Mouse (Mus musculus) thymus, adult 2 months (tissue): ENCODE results near the gene Irs2. TPM values are rescaled to one million over a fixed set of nuclear protein-coding genes. Genes with fewer than 3 reads are reported as not detected.

Source experiments
- DNase-seq: peaks from one replicate; pipeline ENCODE4 v3.0.0; 2021
- H3K27ac ChIP-seq: fragments of 200-500 bp; 2 replicates; pipeline ENCODE4 v1.5.1; 2012; ENCODE audit warnings: low read length, control low read depth; ENCODE audit not compliant: control insufficient read depth, insufficient read depth
- H3K27me3 ChIP-seq: fragments of 200-500 bp; 2 replicates; pipeline ENCODE4 v1.6.1; 2012; ENCODE audit warnings: mild to moderate bottlenecking, low read length, moderate library complexity, mixed read lengths; ENCODE audit not compliant: control insufficient read depth, insufficient read depth
- H3K36me3 ChIP-seq: fragments of 200-500 bp; 2 replicates; pipeline ENCODE4 v1.6.1; 2012; ENCODE audit warnings: mild to moderate bottlenecking, low read length, moderate library complexity; ENCODE audit not compliant: control insufficient read depth, insufficient read depth
- H3K4me1 ChIP-seq: fragments of 200-500 bp; replicated peaks from 2 replicates; pipeline ENCODE4 v1.6.1; 2012; ENCODE audit warnings: low read length; ENCODE audit not compliant: control insufficient read depth, insufficient read depth
- H3K4me3 ChIP-seq: fragments of 200-500 bp; 2 replicates; pipeline ENCODE4 v1.5.1; 2012; ENCODE audit warnings: mild to moderate bottlenecking, low read length, control low read depth, moderate library complexity; ENCODE audit not compliant: control insufficient read depth, insufficient read depth
- CTCF ChIP-seq: fragments of 200-500 bp; IDR thresholded peaks from 2 replicates; pipeline ENCODE4 v1.5.1; 2012; ENCODE audit warnings: mild to moderate bottlenecking, control low read depth, low read length, moderate library complexity, borderline replicate concordance; ENCODE audit not compliant: control insufficient read depth, poor library complexity, insufficient read depth; ENCODE audit errors: extremely low read depth
- POLR2A ChIP-seq: fragments of 200-500 bp; IDR thresholded peaks from 2 replicates; pipeline ENCODE4 v1.6.1; 2012; ENCODE audit warnings: mild to moderate bottlenecking, low read length, control low read depth, moderate library complexity; ENCODE audit not compliant: control insufficient read depth, poor library complexity, insufficient read depth; ENCODE audit errors: extremely low read depth
- WGBS: fragments of 180-500 bp; shearing (Covaris S2); methylation state at CpG from one replicate; pipeline ENCODE4 v1.1.7; 2018; 5-methylcytosine and 5-hydroxymethylcytosine counted together
- polyA plus RNA-seq: library from polyadenylated mRNA; depleted of rRNA; stranded (reverse); fragments of >200 nt; gene quantifications from 2 replicates; pipeline ENCODE4 v1.2.3, GENCODE M21; 2012

Gene Irs2
- polyA plus RNA-seq, 1 experiment: 17.1 TPM

DNA sequence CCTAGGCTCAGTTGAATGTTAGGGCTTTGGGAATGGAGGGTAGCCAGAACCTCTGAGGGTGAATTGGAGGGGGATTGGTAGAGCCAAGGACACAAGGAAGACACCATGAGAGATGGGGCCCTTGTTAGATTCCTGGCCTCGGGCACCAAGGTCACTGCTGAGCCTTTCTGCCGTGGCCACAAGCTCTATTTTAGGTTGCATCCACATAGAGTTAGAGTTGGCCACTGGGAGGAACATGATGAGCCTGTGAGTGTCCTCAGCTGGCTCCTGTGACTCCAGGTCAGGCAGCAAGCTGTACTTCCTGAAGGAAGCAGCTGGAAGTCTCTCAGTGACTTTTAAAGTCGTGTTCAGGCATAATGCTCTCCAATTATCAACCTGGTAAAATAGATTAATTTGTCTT lies 16.6 kb upstream of the Irs2 start:
- WGBS: 60% methylated on average over 3 of the region's 3 CpGs
- TF ChIP-seq CTCF (no peak), POLR2A (no peak)
- no peak overlapping the region for H3K27ac ChIP-seq
- no peak overlapping the region for H3K4me3 ChIP-seq
- no peaks in the 10 kb centered on the region for H3K36me3 ChIP-seq
- no peaks in the 10 kb centered on the region for H3K27me3 ChIP-seq
- DNase-seq: no peak
- H3K4me1 ChIP-seq: no peaks in the 10 kb centered on the region

DNA sequence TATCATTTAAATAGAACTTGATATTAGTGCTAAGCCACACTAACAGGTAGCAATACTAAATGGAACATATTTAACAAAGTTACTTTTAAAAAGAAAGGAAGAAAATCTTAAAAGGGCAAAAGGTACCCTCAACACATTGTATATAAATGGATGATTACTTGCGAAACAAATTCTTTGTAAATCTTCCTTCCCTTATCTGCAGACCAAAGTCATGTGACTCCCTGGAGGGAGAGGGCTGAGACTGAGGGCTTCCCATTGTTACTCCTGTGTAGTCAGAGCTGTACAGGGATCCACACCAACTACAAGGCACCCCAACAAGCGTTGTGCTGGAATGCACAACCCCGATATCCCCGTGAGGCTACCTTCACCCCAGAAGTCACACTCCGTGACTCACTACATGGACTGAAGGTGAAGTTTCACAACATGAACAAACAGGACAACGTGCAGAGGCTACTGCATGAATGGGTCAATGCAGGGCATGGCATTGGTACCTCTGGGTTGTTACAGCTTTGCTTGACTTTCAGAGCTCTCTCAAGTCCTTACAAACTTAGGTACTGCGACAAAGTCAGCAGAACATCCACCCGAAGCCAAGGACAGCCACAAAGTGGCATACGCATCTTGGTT lies 12.8 kb upstream of the Irs2 start:
- Histone ChIP-seq H3K4me3 (no peak overlapping the region), H3K27ac (no peak overlapping the region), H3K27me3 (no peaks in the 10 kb centered on the region), H3K36me3 (no peaks in the 10 kb centered on the region), H3K4me1 (no peaks in the 10 kb centered on the region)
- no peak for DNase-seq
- 96% methylated on average over 9 of the region's 9 CpGs for WGBS
- no peak for TF ChIP-seq CTCF
- TF ChIP-seq POLR2A: no peak

DNA sequence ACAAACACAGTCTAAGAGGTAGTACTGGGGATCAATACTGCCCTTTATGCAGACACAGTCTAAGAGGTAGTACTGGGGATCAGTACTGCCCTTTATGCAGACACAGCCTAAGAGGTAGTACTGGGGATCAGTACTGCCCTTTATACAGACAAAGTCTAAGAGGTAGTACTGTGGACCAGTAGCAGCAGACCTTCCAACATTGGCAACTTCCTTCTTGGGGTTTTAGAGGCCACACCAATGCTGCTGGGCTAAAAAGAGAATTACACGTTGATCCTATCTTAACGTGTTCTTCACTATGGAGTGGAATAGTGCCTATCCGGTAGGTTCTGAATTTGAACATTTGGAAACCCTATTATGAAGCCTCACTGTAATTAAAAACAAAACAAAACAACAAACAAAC lies 7.4 kb upstream of the Irs2 start:
- Histone ChIP-seq H3K27me3 (no peaks in the 10 kb centered on the region), H3K27ac (no peak overlapping the region), H3K4me3 (no peak overlapping the region), H3K4me1 (no peaks in the 10 kb centered on the region), H3K36me3 (no peaks in the 10 kb centered on the region)
- 50% methylated on average over 3 of the region's 3 CpGs for WGBS
- no peak for TF ChIP-seq POLR2A
- no peak for TF ChIP-seq CTCF
- no peak for DNase-seq

DNA sequence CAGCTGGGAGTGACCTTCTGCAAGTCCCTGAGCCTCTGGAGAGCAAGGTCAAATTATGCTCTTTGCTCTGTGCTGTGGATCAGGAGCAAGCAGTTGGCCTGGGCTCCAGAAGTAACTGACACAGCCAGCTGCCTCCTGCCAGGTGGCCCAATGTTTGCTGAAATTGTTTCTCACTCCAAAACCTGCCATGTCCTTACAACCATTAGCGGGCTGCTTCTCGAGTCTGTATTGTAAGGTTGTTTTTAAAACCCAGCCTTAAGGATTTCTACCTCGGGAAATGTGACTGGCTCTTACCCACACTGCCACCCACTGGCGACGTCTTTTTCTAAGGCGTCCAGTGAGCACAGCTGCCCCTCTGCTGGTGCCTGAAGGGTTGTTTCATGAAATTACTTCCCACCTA lies 5.0 kb upstream of the Irs2 start:
- under 1% methylated on average over 6 of the region's 6 CpGs for WGBS
- Histone ChIP-seq H3K27ac (no peak overlapping the region), H3K4me1 (peaks cover 2% of the 10 kb centered on the region), H3K4me3 (no peak overlapping the region), H3K36me3 (no peaks in the 10 kb centered on the region), H3K27me3 (no peaks in the 10 kb centered on the region)
- TF ChIP-seq CTCF (peak; percentile 40; the same call in 1 of the 2 replicates), POLR2A (no peak)
- DNase-seq: peak; percentile 76

DNA sequence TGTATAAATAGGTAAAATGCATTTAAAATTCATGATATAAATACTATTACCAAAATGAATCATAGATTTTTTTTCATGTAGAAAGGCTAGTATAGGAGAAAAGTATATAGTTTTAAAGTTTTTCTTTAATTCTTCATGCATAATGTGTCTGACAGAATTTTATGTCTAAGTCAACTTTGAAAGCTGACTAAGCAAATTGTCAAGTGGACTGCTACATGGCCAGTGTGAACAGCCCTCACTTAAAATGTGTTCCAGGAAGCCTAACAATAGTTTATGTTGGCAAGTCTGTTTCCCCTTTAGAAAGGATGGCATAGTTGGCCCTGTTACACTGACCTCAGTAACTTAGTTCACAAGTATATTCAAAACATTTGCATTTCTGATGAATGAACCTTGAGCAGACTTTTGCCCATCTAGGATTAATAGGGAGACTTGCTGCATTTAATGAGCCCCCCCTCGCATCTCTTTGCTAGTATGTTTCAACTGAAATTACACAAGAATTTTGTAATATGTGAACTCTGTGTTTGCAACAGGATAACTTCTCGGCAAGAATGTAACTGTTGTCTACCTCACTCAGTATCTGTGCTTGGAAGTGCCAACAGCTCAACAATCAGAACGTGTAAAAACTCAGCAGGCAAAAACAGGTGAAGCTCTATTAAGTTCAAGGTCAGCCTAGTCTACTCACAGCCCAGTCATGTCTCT lies 3.7 kb upstream of the Irs2 start:
- no peak for TF ChIP-seq POLR2A
- no peak for TF ChIP-seq CTCF
- Histone ChIP-seq H3K27ac (no peak overlapping the region), H3K36me3 (no peaks in the 10 kb centered on the region), H3K27me3 (no peaks in the 10 kb centered on the region), H3K4me1 (peaks cover 2% of the 10 kb centered on the region), H3K4me3 (no peak overlapping the region)
- WGBS: 79% methylated on average over 3 of the region's 3 CpGs
- DNase-seq: no peak

DNA sequence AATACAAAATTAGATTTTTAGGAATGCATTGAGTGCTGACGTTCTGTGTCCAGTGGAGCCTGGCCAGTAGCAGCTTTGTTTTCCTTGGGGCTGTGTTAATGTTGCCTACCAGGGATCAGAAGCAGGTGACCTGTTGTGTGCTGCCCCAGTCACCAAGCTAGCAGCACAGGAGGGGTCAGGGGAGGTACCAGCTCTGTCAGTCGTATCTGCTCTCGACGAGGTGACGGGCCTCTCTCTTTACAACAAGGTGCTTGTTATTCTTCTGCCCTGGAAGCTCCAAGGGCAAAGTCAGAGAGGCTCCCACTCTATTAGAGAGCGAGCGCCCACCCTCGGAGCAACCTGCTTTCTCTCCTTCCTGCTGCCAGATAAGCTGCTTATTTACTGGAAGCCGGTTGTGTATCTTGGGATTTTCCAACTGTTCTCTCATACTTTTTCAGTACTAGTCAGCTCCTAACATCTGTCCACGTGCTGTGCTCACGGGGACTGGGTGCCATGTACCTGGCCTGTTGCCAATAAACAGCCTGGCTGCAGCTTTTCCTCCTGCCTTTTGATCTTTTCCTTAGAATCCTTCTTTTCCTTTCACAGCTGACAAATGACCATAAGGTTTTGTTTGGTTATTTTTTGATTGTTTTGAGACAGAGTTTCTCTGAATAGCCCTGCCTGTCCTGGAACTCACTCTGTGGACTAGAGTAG lies 2.8 kb upstream of the Irs2 start:
- Histone ChIP-seq H3K4me1 (peaks cover 10% of the 10 kb centered on the region), H3K36me3 (no peaks in the 10 kb centered on the region), H3K27me3 (no peaks in the 10 kb centered on the region), H3K27ac (no peak overlapping the region), H3K4me3 (no peak overlapping the region)
- DNase-seq: no peak
- WGBS: 82% methylated on average over 11 of the region's 11 CpGs
- TF ChIP-seq CTCF: no peak
- no peak for TF ChIP-seq POLR2A
